Mouse (Mus musculus) kidney, adult 2 months (tissue): ENCODE measurements around the gene Gjb4.

ENCODE experiments used
- CTCF ChIP-seq: fragments of 200-500 bp; conservative IDR thresholded peaks from 2 replicates; pipeline ENCODE4 v1.5.1; 2011; ENCODE audit warnings: low read depth, mild to moderate bottlenecking, control low read depth, low read length, moderate library complexity, mixed read lengths; ENCODE audit not compliant: insufficient read depth, insufficient read length
- POLR2A ChIP-seq: fragments of 200-500 bp; IDR thresholded peaks from one replicate; pipeline ENCODE4 v1.6.1; 2011; ENCODE audit warnings: low read depth, low read length, control low read depth

GRCm38 (mm10) chr4:127375541-127376177, 21.8 kb upstream of the Gjb4 start:
- TF ChIP-seq POLR2A (no peak), CTCF (no peak)
